Mouse (Mus musculus): Measurements from ENCODE around the gene Ubap1l. TPM values are rescaled to one million over a fixed set of nuclear protein-coding genes. Genes with fewer than 3 reads are reported as not detected.

Ubap1l gene
- polyA plus RNA-seq, 1 experiment from 2014 or later = 2.0 TPM

DNA sequence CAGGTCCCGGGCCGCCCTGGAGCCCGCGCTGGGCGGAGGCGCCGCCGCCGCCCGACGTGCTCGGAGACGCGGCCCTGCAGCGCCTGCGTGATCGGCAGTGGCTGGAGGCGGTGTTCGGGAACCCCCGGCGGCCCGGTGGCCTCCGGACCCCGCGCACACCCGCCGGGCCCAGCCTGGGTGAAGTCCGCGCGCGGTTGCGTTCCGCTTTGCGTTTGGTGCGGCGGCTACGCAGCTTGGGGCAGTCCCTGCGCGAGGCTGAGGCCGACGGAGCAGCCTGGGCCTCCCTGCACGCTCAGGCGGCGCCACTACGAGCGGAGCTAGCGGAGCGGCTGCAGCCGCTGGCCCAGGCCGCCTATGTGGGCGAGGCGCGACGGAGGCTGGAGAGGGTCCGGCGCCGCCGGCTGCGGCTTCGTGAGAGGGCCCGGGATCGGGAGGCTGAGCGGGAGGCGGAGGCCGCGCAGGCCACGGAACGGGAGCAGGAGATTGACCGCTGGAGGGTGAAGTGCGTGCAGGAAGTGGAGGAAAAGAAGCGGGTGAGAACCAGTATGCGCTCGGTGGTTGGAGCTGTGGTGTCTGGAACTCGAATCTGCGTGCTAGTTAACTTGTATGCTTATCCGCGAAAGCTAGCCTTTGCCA is 14.2 kb upstream of the Ubap1l start:
- Histone ChIP-seq H3K27me3 (0 out of 2 replicates have a peak, but pooled peaks cover 7% of the 10 kb centered on the region), H3K9me3 (no peaks in the 10 kb centered on the region), H3K27ac (peak overlapping the region; percentile 97), H3K4me3 (peak overlapping the region; percentile 100), H3K4me1 (replicated peaks) (peaks cover 30% of the 10 kb centered on the region), H3K9ac (peak overlapping the region; percentile 99), H3K36me3 (no peaks in the 10 kb centered on the region), H3K4me2 (peak overlapping the region; percentile 93)
- ATAC-seq (ENCODE audit: low FRiP score) = peak; percentile 81
- WGBS = under 1% methylated on average over 73 of the region's 77 CpGs

DNA sequence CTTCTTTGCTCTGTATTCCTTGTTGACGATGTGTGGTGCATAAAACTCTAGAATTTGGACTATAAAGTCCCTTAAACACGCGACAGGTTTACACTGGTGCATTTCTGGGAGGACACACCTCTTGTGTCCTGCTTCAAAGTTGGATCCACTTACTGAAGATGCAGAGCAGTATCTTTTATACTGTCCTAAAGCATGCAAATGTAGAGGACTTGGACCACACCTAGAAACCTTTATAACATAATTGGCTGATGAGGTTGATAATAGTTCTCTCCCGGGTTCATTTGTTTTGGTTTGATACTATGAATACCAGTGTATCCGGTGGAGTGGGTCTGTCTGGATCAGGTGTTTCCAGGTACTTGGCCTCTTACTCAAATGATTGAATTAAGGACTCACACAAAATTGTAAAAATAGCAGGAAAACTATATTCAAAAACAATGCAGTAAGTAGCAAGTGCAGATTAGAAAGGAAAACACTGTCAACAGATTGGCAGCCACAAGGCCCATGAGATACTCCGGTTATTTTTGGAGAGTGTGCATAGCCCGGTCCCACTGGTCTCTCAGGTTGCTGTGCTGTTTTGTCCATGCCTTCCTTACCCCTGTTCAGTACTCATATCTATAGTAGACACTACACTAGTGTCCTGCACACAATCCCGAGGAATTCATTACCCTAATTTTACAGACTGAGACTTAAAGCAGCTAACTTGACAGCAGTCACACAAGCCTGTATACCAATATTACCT is 13.6 kb upstream of the Ubap1l start:
- WGBS = 54% methylated on average over 8 of the region's 8 CpGs
- Histone ChIP-seq H3K9ac (peak overlapping the region; percentile 99), H3K9me3 (no peaks in the 10 kb centered on the region), H3K4me3 (peak overlapping the region; percentile 100), H3K27me3 (0 out of 2 replicates have a peak, but pooled peaks cover 7% of the 10 kb centered on the region), H3K4me2 (peak overlapping the region; percentile 93), H3K4me1 (replicated peaks) (peaks cover 30% of the 10 kb centered on the region), H3K36me3 (no peaks in the 10 kb centered on the region), H3K27ac (no peak overlapping the region)
- ATAC-seq (ENCODE audit: low FRiP score) = no peak

DNA sequence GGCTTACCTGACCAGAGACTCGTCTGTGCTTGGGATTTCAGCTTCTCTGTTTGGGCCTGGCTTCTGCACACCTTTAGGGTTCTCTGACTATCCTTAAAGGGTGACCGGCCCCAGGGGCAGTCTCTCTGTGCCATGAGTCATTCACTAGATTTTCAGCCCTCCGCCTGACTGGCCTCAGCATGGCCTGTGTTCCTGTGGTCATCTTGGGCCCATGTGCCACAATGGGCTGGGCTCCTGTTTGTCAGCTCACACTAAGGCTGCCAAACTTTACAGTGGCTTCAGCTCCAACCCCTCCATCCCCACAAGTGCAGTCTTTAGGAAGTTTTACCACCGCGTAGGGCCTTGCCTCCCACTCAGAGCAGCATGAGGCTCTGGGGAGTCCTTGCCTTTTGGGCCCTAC is 7.6 kb upstream of the Ubap1l start:
- Histone ChIP-seq H3K27ac (no peak overlapping the region), H3K27me3 (no peaks in the 10 kb centered on the region), H3K9me3 (no peaks in the 10 kb centered on the region), H3K36me3 (peaks cover 41% of the 10 kb centered on the region), H3K4me3 (no peak overlapping the region), H3K4me2 (no peak overlapping the region), H3K9ac (no peak overlapping the region), H3K4me1 (replicated peaks) (peaks cover 19% of the 10 kb centered on the region)
- WGBS = 88% methylated on average over 5 of the region's 5 CpGs
- ATAC-seq (ENCODE audit: low FRiP score) = no peak

DNA sequence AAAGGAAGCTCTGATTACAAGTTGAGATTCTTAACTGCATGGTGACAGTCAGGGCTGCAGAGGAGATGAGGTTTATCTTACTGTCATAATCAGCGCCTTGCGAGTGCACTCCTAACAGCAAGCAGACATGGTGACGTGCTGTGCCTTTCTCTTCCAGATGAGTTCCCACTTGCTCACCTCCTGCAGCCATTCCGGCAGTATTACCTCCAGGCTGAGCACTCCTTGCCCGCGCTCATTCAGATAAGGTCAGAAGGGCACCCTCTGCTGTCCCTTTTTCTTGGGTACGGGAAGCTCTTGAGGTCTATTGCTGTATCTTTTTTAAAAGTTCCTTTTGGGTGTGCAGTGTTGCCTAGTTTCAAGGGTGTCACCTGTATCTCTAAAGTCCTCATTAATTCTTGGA is 4.3 kb upstream of the Ubap1l start:
- no peak overlapping the region for H3K4me2 ChIP-seq
- H3K36me3 ChIP-seq = peaks cover 70% of the 10 kb centered on the region
- WGBS = 90% methylated on average over 7 of the region's 7 CpGs
- no peaks in the 10 kb centered on the region for H3K9me3 ChIP-seq
- no peak for ATAC-seq (ENCODE audit: low FRiP score)
- no peak overlapping the region for H3K4me3 ChIP-seq
- H3K27me3 ChIP-seq = no peaks in the 10 kb centered on the region
- H3K4me1 ChIP-seq (replicated peaks) = 0 out of 2 replicates have a peak, but pooled peaks cover 5% of the 10 kb centered on the region
- no peak overlapping the region for H3K9ac ChIP-seq
- H3K27ac ChIP-seq = no peak overlapping the region

DNA sequence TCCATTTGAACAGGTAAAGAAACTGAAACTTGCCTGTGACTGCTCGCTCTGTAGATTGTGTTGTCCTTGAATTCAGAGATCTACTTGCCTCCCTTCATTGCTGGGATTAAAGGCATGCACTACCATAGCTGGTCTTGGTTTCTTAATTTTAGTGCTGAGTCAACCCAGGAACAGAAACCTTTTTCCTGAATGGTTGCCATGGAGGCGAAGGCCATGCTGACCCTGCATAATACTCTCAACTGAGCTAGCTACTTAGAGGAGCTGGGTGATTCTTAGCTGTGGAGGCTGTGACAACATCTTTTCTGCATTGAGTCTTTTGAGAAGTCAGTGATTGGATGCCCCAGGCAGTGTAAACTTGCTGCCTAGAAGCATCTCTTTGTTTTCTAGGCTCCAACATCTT is 3.9 kb upstream of the Ubap1l start:
- Histone ChIP-seq H3K9me3 (no peaks in the 10 kb centered on the region), H3K27ac (no peak overlapping the region), H3K27me3 (no peaks in the 10 kb centered on the region), H3K4me3 (no peak overlapping the region), H3K9ac (no peak overlapping the region), H3K36me3 (peaks cover 74% of the 10 kb centered on the region), H3K4me1 (replicated peaks) (0 out of 2 replicates have a peak, but pooled peaks cover 5% of the 10 kb centered on the region), H3K4me2 (no peak overlapping the region)
- no peak for ATAC-seq (ENCODE audit: low FRiP score)
- WGBS = 94% methylated on average over 2 of the region's 2 CpGs

DNA sequence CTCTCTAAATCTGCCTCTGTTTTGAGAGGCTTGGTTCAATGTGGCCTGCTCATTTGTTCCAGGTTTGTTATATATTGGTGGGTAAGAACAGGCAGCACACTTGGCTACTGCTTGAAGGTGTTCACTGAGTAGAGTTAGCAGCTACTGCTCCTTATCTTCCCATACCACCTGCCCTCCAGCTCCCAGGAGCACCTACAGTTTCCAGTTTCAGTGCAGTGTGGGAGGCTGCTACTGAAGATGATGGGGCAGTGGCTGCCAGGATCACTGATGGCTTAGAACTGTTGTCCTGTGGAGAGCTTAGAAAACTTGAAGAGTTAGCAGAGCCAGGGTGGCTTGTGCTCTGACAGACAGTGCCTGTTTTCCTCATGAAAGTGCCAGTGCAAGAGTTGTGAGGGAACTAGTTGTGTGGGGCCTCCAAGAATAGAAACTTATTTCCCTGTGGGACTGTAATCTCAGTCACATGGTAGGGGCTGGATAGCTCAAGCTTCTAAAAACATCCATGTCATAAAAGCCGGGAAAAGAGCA is 1.8 kb upstream of the Ubap1l start:
- H3K4me2 ChIP-seq = no peak overlapping the region
- H3K36me3 ChIP-seq = peaks cover 84% of the 10 kb centered on the region
- ATAC-seq (ENCODE audit: low FRiP score) = no peak
- WGBS = 92% methylated on average over 1 of the region's 1 CpGs
- no peaks in the 10 kb centered on the region for H3K4me1 ChIP-seq (replicated peaks)
- H3K9ac ChIP-seq = no peak overlapping the region
- H3K4me3 ChIP-seq = no peak overlapping the region
- H3K27me3 ChIP-seq = no peaks in the 10 kb centered on the region
- H3K9me3 ChIP-seq = no peaks in the 10 kb centered on the region
- H3K27ac ChIP-seq = no peak overlapping the region

DNA sequence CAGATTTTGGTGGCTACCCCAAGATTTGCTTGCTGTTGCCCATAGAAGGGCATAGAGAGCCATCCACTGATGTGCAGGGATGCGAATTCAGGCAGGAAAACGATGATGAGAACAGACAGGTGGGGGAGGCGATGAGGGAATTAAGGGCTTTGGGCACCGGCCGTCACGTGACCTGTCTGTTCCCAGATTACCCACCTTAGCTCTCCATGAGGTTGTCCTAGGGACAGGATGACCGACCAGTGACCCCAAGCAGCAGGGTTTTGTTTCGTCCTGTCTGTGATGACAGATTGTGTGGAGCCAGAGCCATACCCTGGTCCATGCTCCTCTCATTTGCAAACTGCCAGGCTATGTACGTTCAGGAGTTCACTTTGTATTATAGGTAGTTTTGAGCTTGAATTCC is 2.8 kb downstream of the Ubap1l start:
- Histone ChIP-seq H3K4me2 (no peak overlapping the region), H3K4me3 (no peak overlapping the region), H3K9me3 (no peaks in the 10 kb centered on the region), H3K4me1 (replicated peaks) (no peaks in the 10 kb centered on the region), H3K27me3 (no peaks in the 10 kb centered on the region), H3K9ac (no peak overlapping the region), H3K27ac (no peak overlapping the region), H3K36me3 (peaks cover 52% of the 10 kb centered on the region)
- 52% methylated on average over 9 of the region's 9 CpGs for WGBS
- no peak for ATAC-seq (ENCODE audit: low FRiP score)

DNA sequence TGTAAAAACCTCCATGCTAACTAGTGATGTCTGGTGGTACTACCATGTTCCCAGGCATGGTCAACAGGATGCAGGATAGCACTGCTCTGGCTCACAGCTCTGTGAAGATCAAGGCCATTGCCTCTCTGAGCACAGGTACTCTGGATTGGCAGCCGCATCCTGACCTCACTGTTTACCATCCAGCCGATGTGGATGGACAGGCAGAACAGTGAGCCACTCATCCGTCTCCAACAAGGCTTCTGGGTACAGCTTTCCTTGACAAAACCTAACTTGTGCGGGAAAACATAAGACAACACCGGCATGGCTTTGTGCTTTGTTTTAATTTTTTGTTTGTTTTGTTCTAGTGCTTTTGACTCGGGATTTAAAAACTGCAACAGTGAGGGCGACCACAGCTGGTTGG is 4.9 kb downstream of the Ubap1l start:
- Histone ChIP-seq H3K9ac (no peak overlapping the region), H3K9me3 (no peaks in the 10 kb centered on the region), H3K27me3 (no peaks in the 10 kb centered on the region), H3K4me1 (replicated peaks) (no peaks in the 10 kb centered on the region), H3K4me2 (no peak overlapping the region), H3K4me3 (no peak overlapping the region), H3K27ac (no peak overlapping the region), H3K36me3 (peaks cover 39% of the 10 kb centered on the region)
- ATAC-seq (ENCODE audit: low FRiP score) = no peak
- WGBS = 95% methylated on average over 7 of the region's 7 CpGs

DNA sequence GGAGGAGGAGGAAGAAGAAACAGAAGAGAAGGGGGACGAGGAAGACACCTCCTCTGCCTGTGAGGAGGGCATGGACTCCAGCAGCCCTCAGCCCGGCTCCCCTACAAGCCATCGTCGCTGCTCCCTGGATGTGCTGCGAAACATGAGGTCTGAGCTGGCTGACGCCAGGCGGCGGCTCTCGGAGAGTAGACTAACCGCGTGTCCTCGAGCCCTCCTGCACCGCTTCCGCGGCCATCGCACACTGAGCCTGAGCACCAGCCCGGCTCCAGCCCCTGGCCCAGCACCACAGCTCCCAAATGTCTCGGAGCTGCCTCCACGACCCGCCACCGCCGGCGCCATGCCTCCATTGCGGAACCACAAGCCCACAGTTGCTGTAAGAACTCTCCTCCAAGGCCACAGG is 10.9 kb downstream of the Ubap1l start:
- 79% methylated on average over 24 of the region's 24 CpGs for WGBS
- peaks cover 45% of the 10 kb centered on the region for H3K36me3 ChIP-seq
- no peak overlapping the region for H3K4me2 ChIP-seq
- ATAC-seq (ENCODE audit: low FRiP score) = no peak
- no peaks in the 10 kb centered on the region for H3K9me3 ChIP-seq
- H3K27ac ChIP-seq = no peak overlapping the region
- no peak overlapping the region for H3K4me3 ChIP-seq
- no peak overlapping the region for H3K9ac ChIP-seq
- H3K27me3 ChIP-seq = no peaks in the 10 kb centered on the region
- no peaks in the 10 kb centered on the region for H3K4me1 ChIP-seq (replicated peaks)

DNA sequence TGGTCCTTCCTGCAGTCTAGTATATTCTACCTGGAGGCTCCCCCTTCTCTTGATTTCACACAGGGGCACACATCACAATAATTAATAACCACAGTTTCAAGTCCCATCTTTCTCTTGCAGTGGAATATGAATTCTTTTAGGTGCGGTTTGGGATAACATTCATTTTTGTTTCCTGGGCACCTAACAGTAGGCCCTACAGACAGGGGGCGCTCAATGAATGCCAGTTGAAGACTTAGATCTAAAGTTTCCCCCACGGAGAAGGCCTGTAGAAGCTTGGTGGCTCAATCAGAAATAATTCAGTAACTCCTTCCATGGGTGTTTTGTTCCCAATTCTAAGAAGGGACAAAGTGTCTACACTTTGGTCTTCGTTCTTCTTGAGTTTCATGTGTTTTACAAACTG is 11.6 kb downstream of the Ubap1l start:
- Histone ChIP-seq H3K9me3 (no peaks in the 10 kb centered on the region), H3K4me2 (no peak overlapping the region), H3K27ac (no peak overlapping the region), H3K4me3 (no peak overlapping the region), H3K9ac (no peak overlapping the region), H3K4me1 (replicated peaks) (no peaks in the 10 kb centered on the region), H3K27me3 (no peaks in the 10 kb centered on the region), H3K36me3 (peaks cover 51% of the 10 kb centered on the region)
- 80% methylated on average over 4 of the region's 4 CpGs for WGBS
- no peak for ATAC-seq (ENCODE audit: low FRiP score)

DNA sequence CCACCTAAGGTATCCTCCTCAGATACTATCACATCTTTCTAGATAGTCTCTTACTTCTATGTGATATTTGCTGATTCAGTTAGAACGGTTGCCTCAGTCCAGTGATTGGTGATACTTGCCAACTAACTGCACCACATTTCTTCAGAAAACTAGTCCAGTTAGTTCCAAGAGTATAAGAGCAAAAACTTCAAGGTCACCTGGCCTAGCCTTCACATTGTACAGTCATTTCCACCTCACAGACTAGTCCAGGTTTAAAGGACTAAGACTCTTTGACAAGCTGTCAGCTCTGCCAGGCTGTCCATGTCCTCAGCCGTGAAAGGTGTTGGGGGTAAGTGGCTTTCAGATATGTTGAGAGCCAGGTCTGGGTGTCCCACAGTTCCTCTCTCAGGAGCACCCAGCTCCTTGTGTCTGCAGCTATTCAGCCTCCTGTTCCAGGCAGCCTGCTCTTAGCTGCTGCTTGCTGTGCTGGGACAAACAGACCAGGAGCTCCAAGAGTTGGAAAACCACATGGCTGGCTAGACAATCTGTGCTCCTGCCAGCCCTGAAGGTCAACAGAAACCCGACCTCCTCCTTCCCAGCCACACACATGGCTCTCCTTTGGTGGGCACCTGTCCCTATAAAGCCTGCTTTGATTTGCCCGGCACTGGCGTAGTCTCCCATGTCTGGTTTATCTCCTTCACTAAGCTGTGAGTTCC is 13.8 kb downstream of the Ubap1l start:
- no peak overlapping the region for H3K4me2 ChIP-seq
- no peaks in the 10 kb centered on the region for H3K27me3 ChIP-seq
- H3K27ac ChIP-seq = no peak overlapping the region
- H3K9ac ChIP-seq = no peak overlapping the region
- no peak overlapping the region for H3K4me3 ChIP-seq
- peaks cover 61% of the 10 kb centered on the region for H3K36me3 ChIP-seq
- 83% methylated on average over 5 of the region's 5 CpGs for WGBS
- no peaks in the 10 kb centered on the region for H3K9me3 ChIP-seq
- no peak for ATAC-seq (ENCODE audit: low FRiP score)
- H3K4me1 ChIP-seq (replicated peaks) = no peaks in the 10 kb centered on the region

DNA sequence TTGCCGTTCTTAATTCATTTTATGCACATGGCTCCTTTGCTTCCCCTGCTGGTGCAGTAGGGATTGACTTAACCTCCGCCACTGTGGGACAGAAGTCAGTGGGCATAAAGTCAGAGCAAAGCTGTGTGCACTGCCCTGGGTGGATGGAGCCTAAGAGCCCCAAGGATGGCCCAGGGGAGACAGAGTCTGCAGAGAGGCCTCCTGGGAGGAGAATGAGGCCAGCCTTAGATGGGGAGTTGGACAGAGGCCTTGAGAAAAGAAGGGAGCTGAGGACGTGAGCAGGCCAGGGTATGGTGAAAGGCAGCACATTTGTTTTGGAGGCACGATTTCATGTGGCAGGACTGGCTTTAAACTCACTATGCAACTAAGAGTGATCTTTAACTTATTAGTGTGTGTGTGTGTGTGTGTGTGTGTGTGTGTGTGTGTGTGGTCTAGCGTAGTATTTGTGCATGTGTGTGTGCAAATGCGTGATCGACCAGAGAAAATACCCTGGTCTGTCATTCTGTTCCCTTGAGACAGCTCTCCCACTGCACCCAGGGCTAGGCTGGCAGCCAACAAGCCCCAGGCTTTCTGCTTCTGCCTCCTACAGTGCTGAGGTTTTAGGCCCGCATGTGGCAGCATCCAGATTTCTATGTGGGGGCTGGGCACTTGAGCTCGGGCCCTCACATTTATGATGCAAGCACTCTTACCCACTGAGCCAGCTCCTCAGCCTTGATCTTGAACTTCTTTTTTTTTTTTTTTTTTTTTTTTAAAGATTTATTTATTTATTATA is 14.5 kb downstream of the Ubap1l start:
- Histone ChIP-seq H3K4me2 (no peak overlapping the region), H3K9me3 (no peaks in the 10 kb centered on the region), H3K36me3 (peaks cover 61% of the 10 kb centered on the region), H3K4me3 (no peak overlapping the region), H3K9ac (no peak overlapping the region), H3K4me1 (replicated peaks) (no peaks in the 10 kb centered on the region), H3K27ac (no peak overlapping the region), H3K27me3 (no peaks in the 10 kb centered on the region)
- no peak for ATAC-seq (ENCODE audit: low FRiP score)
- 78% methylated on average over 9 of the region's 9 CpGs for WGBS
